Mouse (Mus musculus) neural tube, embryonic 15.5 days (tissue): ENCODE measurements at regions not wholly inside any gene's neighbourhood (a gene's known extent, or its start where the extent isn't known, plus 50 kb on each side); places are given as distances from the start of the nearest gene placed in this dataset.

Experiments
- ATAC-seq: fragments of 200-750 bp; cut with Nextera tagmentation; 2 replicates; pipeline ENCODE4 v1.8.0; 2017; ENCODE audit warnings: mild to moderate bottlenecking, moderate TSS enrichment, moderate library complexity; ENCODE audit not compliant: low FRiP score
- H3K27ac ChIP-seq: fragments of 300-500 bp; sonication (generic); replicated peaks from 2 replicates; pipeline ENCODE4 v1.5.1; 2015; ENCODE audit warnings: mild to moderate bottlenecking, inconsistent platforms
- H3K27me3 ChIP-seq: fragments of 300-500 bp; sonication (generic); replicated peaks from 2 replicates; pipeline ENCODE4 v1.6.1; 2015; ENCODE audit warnings: inconsistent platforms
- H3K36me3 ChIP-seq: fragments of 300-500 bp; sonication (generic); 2 replicates; pipeline ENCODE4 v1.6.1; 2015; ENCODE audit warnings: inconsistent platforms
- H3K4me1 ChIP-seq: fragments of 300-500 bp; sonication (generic); 2 replicates; pipeline ENCODE4 v1.6.1; 2015; ENCODE audit warnings: inconsistent platforms
- H3K4me2 ChIP-seq: fragments of 300-500 bp; sonication (generic); 2 replicates; pipeline ENCODE4 v1.6.1; 2015; ENCODE audit warnings: inconsistent platforms, mild to moderate bottlenecking, moderate library complexity
- H3K4me3 ChIP-seq: fragments of 300-500 bp; sonication (generic); replicated peaks from 2 replicates; pipeline ENCODE4 v1.5.1; 2015; ENCODE audit warnings: mild to moderate bottlenecking, inconsistent platforms
- H3K9ac ChIP-seq: fragments of 300-500 bp; sonication (generic); replicated peaks from 2 replicates; pipeline ENCODE4 v1.6.1; 2015; ENCODE audit warnings: mild to moderate bottlenecking, inconsistent platforms
- H3K9me3 ChIP-seq: fragments of 300-500 bp; sonication (generic); replicated peaks from 2 replicates; pipeline ENCODE4 v1.6.1; 2016; ENCODE audit warnings: inconsistent platforms
- WGBS: fragments of 180-500 bp; shearing (Covaris S2); methylation state at CpG from one replicate; pipeline ENCODE4 v1.1.7; 2015; ENCODE audit warnings: mixed read lengths; 5-methylcytosine and 5-hydroxymethylcytosine counted together

DNA sequence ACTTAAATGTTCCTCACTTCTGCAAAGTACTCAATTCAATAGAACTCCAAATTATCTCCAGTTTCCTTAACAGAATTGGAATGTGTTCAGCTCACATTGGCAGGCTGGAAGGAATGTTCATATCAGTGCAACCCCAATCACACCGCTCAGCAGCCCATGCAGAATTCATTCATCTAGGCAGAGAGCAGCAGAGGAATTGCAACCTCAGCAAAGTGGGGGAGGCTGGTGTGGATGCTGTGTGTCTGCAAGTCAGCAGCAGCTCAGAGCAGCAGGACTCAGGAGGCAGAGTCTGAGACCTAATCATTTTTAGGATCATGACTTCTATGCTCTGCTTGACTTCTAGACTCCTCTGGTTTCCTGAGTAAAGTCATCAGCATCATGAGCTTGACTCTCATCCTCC, 100.7 kb upstream of the Chrna7 start:
- H3K4me1 ChIP-seq, result no peaks in the 10 kb centered on the region
- H3K36me3 ChIP-seq, result no peaks in the 10 kb centered on the region
- WGBS, result 74% methylated on average over 1 of the region's 1 CpGs
- ATAC-seq, result 0 out of 2 replicates have a peak, but pooled peaks have one; percentile 53
- H3K4me2 ChIP-seq, result no peak overlapping the region
- no peaks in the 10 kb centered on the region for H3K9me3 ChIP-seq
- no peak overlapping the region for H3K9ac ChIP-seq
- H3K27me3 ChIP-seq, result no peaks in the 10 kb centered on the region
- H3K4me3 ChIP-seq, result no peak overlapping the region
- no peak overlapping the region for H3K27ac ChIP-seq

DNA sequence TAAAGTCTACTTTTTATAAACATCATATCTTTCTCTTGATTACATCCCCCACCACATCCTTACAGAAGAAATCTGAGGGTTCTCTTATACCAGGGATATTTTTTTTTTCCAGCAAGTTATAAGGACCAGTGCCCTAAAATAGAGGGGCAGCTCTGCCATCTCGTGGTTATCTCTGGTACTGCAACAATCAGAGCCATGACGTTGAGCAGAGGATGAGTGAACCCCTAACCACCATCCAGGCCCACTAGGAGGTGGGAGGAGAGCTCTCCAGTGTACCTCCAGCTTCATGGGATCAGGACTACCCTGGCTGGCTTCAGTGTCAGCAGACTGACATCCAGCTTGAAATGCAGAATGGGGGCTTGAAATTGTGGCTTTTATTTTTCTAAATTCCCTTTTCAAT, 107.2 kb upstream of the Chrna7 start:
- 0% methylated on average over 2 of the region's 2 CpGs for WGBS
- H3K36me3 ChIP-seq, result no peaks in the 10 kb centered on the region
- H3K9me3 ChIP-seq, result no peaks in the 10 kb centered on the region
- peak; percentile 35 for ATAC-seq
- no peak overlapping the region for H3K4me2 ChIP-seq
- no peak overlapping the region for H3K27ac ChIP-seq
- H3K4me1 ChIP-seq, result peaks cover 5% of the 10 kb centered on the region; the same call in 1 of the 2 replicates
- no peaks in the 10 kb centered on the region for H3K27me3 ChIP-seq
- H3K4me3 ChIP-seq, result no peak overlapping the region
- H3K9ac ChIP-seq, result no peak overlapping the region

- WGBS, result 80% methylated on average over 5 of the region's 5 CpGs
These were observed 108.8 kb upstream of the Chrna7 start for GRCm38 (mm10) chr7:63321171-63321570.

GRCm38 (mm10) chr7:63321951-63322710, 109.8 kb upstream of the Chrna7 start:
- peak overlapping the region; percentile 33; the same call in 1 of the 2 replicates for H3K27ac ChIP-seq
- peaks cover 5% of the 10 kb centered on the region; the same call in 1 of the 2 replicates for H3K4me1 ChIP-seq
- no peak overlapping the region for H3K9ac ChIP-seq
- no peak overlapping the region for H3K4me3 ChIP-seq
- H3K4me2 ChIP-seq, result no peak overlapping the region
- WGBS, result 37% methylated on average over 11 of the region's 11 CpGs
- peak; percentile 67; the same call in 1 of the 2 replicates for ATAC-seq
- H3K9me3 ChIP-seq, result no peaks in the 10 kb centered on the region
- no peaks in the 10 kb centered on the region for H3K27me3 ChIP-seq
- no peaks in the 10 kb centered on the region for H3K36me3 ChIP-seq

More at GRCm38 (mm10) chr7:63321171-63321570, 108.8 kb upstream of the Chrna7 start:
- Histone ChIP-seq H3K27ac (no peak overlapping the region), H3K4me1 (peaks cover 5% of the 10 kb centered on the region; the same call in 1 of the 2 replicates), H3K9me3 (no peaks in the 10 kb centered on the region), H3K9ac (no peak overlapping the region), H3K36me3 (no peaks in the 10 kb centered on the region), H3K4me2 (no peak overlapping the region), H3K4me3 (no peak overlapping the region), H3K27me3 (no peaks in the 10 kb centered on the region)
- ATAC-seq, result no peak

DNA sequence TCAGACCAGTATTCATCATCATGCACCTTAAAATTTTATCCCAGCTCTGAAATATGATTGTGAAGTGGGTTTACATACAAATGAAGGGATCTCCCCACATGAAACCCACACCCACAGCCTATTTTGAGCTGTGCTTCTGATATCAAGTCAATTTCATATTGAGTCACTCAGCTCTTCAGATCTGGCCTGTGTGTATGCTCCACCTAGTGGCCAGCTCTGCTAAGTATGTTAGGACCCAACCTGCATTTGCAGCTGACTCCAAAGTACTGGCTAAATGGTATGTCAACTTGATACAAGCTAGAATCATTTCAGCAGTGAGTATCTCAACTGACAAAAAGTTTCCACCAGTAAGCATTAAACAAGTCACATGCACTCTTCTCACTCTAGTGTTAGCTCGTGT, 109.4 kb upstream of the Otud7a start:
- ATAC-seq, result peak; percentile 72; the same call in 1 of the 2 replicates
- 30% methylated on average over 1 of the region's 1 CpGs for WGBS
- H3K9me3 ChIP-seq, result no peaks in the 10 kb centered on the region

DNA sequence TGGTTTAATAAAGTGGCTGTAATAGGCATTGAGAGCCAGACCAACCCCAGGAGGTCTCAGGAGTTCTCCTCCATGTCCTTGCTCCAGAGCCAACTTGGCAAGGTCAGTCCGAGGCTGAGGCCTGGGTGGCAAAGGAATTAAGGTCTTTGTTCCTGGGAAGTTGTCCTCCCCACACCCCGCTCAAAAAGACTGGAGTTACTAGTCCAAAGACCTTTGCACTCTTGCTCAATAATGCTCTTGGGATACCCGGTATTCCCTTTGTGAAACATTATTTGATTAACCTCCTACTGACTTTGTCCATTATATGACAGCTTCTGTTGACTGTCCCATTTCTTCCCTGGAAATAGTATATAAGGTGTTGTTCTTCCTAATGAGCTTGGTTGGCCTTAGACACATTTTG, 108.5 kb upstream of the Otud7a start:
- no peaks in the 10 kb centered on the region for H3K9me3 ChIP-seq
- H3K4me3 ChIP-seq, result no peak overlapping the region
- no peak overlapping the region for H3K27ac ChIP-seq
- H3K4me1 ChIP-seq, result no peaks in the 10 kb centered on the region
- H3K27me3 ChIP-seq, result no peaks in the 10 kb centered on the region
- no peak for ATAC-seq
- H3K4me2 ChIP-seq, result no peak overlapping the region
- H3K36me3 ChIP-seq, result no peaks in the 10 kb centered on the region
- no peak overlapping the region for H3K9ac ChIP-seq
- 76% methylated on average over 3 of the region's 3 CpGs for WGBS

More for the DNA sequence above, 109.4 kb upstream of the Otud7a start:
- no peak overlapping the region for H3K4me2 ChIP-seq
- no peak overlapping the region for H3K27ac ChIP-seq
- H3K36me3 ChIP-seq, result no peaks in the 10 kb centered on the region
- H3K4me3 ChIP-seq, result no peak overlapping the region
- H3K9ac ChIP-seq, result no peak overlapping the region
- H3K4me1 ChIP-seq, result no peaks in the 10 kb centered on the region
- H3K27me3 ChIP-seq, result no peaks in the 10 kb centered on the region

- no peak overlapping the region for H3K4me2 ChIP-seq
- H3K4me1 ChIP-seq, result no peaks in the 10 kb centered on the region
- no peak overlapping the region for H3K4me3 ChIP-seq
- ATAC-seq, result no peak
- no peaks in the 10 kb centered on the region for H3K36me3 ChIP-seq
- WGBS, result 77% methylated on average over 4 of the region's 4 CpGs
- no peak overlapping the region for H3K27ac ChIP-seq
- no peaks in the 10 kb centered on the region for H3K27me3 ChIP-seq
- no peak overlapping the region for H3K9ac ChIP-seq
- H3K9me3 ChIP-seq, result no peaks in the 10 kb centered on the region
These were observed 102.8 kb upstream of the Otud7a start for GRCm38 (mm10) chr7:63341716-63342115.

- Histone ChIP-seq H3K9me3 (no peaks in the 10 kb centered on the region), H3K36me3 (no peaks in the 10 kb centered on the region), H3K27me3 (no peaks in the 10 kb centered on the region), H3K9ac (no peak overlapping the region), H3K4me3 (no peak overlapping the region), H3K27ac (no peak overlapping the region), H3K4me1 (no peaks in the 10 kb centered on the region), H3K4me2 (no peak overlapping the region)
- 36% methylated on average over 11 of the region's 11 CpGs for WGBS
- ATAC-seq, result no peak
These were observed 98.7 kb upstream of the Otud7a start for GRCm38 (mm10) chr7:63345671-63346392.

- Histone ChIP-seq H3K9ac (no peak overlapping the region), H3K27ac (no peak overlapping the region), H3K4me2 (no peak overlapping the region), H3K27me3 (no peaks in the 10 kb centered on the region), H3K9me3 (no peaks in the 10 kb centered on the region), H3K4me1 (no peaks in the 10 kb centered on the region), H3K4me3 (no peak overlapping the region), H3K36me3 (no peaks in the 10 kb centered on the region)
- no peak for ATAC-seq
- 93% methylated on average over 2 of the region's 2 CpGs for WGBS
These were observed 98.2 kb upstream of the Otud7a start for GRCm38 (mm10) chr7:63346393-63346730.
